Mouse (Mus musculus) heart, embryonic 10.5 days (tissue): ENCODE results near the gene Bcl11b. TPM values are rescaled to one million over a fixed set of nuclear protein-coding genes. Genes with fewer than 3 reads are reported as not detected.

ENCODE experiments used
- DNase-seq: peaks from one replicate; pipeline ENCODE4 v3.0.0-alpha.2; 2017; ENCODE audit warnings: low spot score
- H3K27ac ChIP-seq: fragments of 300-500 bp; sonication (generic); 2 replicates; pipeline ENCODE4 v1.5.1; 2016; ENCODE audit warnings: mild to moderate bottlenecking
- H3K27me3 ChIP-seq: fragments of 300-500 bp; sonication (generic); 2 replicates; pipeline ENCODE4 v1.6.1; 2016; ENCODE audit warnings: mild to moderate bottlenecking; ENCODE audit not compliant: poor library complexity, insufficient read depth, severe bottlenecking
- H3K36me3 ChIP-seq: fragments of 300-500 bp; sonication (generic); 2 replicates; pipeline ENCODE4 v1.6.1; 2016; ENCODE audit warnings: mild to moderate bottlenecking, moderate library complexity
- H3K4me1 ChIP-seq: fragments of 300-500 bp; sonication (generic); 2 replicates; pipeline ENCODE4 v1.6.1; 2016; ENCODE audit warnings: mild to moderate bottlenecking
- H3K4me3 ChIP-seq: fragments of 300-500 bp; sonication (generic); 2 replicates; pipeline ENCODE4 v1.5.1; 2016; ENCODE audit warnings: mild to moderate bottlenecking, moderate library complexity
- H3K9me3 ChIP-seq: fragments of 300-500 bp; sonication (generic); 2 replicates; pipeline ENCODE4 v1.6.1; 2016; ENCODE audit warnings: mild to moderate bottlenecking, moderate library complexity
- WGBS: fragments of 180-500 bp; shearing (Covaris S2); methylation state at CpG from one replicate; pipeline ENCODE4 v1.1.7; 2016; 5-methylcytosine and 5-hydroxymethylcytosine counted together
- polyA plus RNA-seq: library from polyadenylated mRNA; unstranded; fragments of >200 nt; fragmentation: Nextera tagmentation; extraction: Ambion mirVana; gene quantifications from 2 replicates; pipeline ENCODE4 v1.2.1, GENCODE M21; 2016

Gene Bcl11b
- polyA plus RNA-seq, 1 experiment from 2014 or later = 3.3 TPM

GRCm38 (mm10) chr12:107888049-107888448 is 115.4 kb downstream of the Bcl11b start:
- H3K9me3 ChIP-seq = no peaks in the 10 kb centered on the region
- 57% methylated on average over 5 of the region's 5 CpGs for WGBS
- H3K4me3 ChIP-seq = no peak overlapping the region
- peaks cover 12% of the 10 kb centered on the region; the same call in 1 of the 2 replicates for H3K27me3 ChIP-seq
- no peak for DNase-seq
- no peak overlapping the region for H3K27ac ChIP-seq
- H3K36me3 ChIP-seq = no peaks in the 10 kb centered on the region
- H3K4me1 ChIP-seq = peaks cover 36% of the 10 kb centered on the region

- Histone ChIP-seq H3K27ac (no peak overlapping the region), H3K4me1 (peaks cover 36% of the 10 kb centered on the region)
- WGBS = 67% methylated on average over 6 of the region's 6 CpGs
These were observed 115.8 kb downstream of the Bcl11b start for GRCm38 (mm10) chr12:107887621-107888020.

GRCm38 (mm10) chr12:107884330-107885065 is 118.9 kb downstream of the Bcl11b start:
- peaks cover 12% of the 10 kb centered on the region; the same call in 1 of the 2 replicates for H3K27me3 ChIP-seq
- no peaks in the 10 kb centered on the region for H3K36me3 ChIP-seq
- no peak overlapping the region for H3K27ac ChIP-seq
- peaks cover 28% of the 10 kb centered on the region for H3K4me1 ChIP-seq
- no peak overlapping the region for H3K4me3 ChIP-seq
- no peak for DNase-seq
- 49% methylated on average over 6 of the region's 6 CpGs for WGBS
- no peaks in the 10 kb centered on the region for H3K9me3 ChIP-seq

More at GRCm38 (mm10) chr12:107887621-107888020, 115.8 kb downstream of the Bcl11b start:
- Histone ChIP-seq H3K27me3 (peaks cover 12% of the 10 kb centered on the region; the same call in 1 of the 2 replicates), H3K36me3 (no peaks in the 10 kb centered on the region), H3K9me3 (no peaks in the 10 kb centered on the region), H3K4me3 (no peak overlapping the region)
- DNase-seq = no peak

GRCm38 (mm10) chr12:107881726-107882125 is 121.7 kb downstream of the Bcl11b start:
- Histone ChIP-seq H3K4me3 (no peak overlapping the region), H3K36me3 (no peaks in the 10 kb centered on the region), H3K27ac (no peak overlapping the region), H3K27me3 (peaks cover 5% of the 10 kb centered on the region; the same call in 1 of the 2 replicates), H3K9me3 (0 out of 2 replicates have a peak, but pooled peaks cover 2% of the 10 kb centered on the region), H3K4me1 (peaks cover 18% of the 10 kb centered on the region)
- 72% methylated on average over 9 of the region's 9 CpGs for WGBS
- DNase-seq = no peak

DNA sequence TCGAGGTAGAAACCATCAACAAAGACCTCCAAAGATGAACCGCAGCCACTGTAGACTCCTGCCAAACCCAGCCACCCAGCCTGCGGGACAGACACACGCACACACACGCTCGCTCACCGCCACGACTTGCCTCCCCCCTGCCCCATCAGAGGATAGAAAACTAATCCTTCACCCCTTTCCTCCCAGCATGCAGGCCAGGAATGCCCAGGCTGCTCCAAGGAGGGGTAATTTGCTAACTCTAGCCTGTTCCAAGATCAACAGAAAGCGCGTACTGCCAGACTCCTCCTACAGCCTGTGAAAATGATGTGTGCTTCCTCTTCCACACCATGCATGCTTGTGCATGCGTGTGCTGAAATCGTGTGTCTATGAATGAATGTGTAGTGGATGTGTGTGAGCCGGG is 122.7 kb downstream of the Bcl11b start:
- Histone ChIP-seq H3K4me3 (no peak overlapping the region), H3K36me3 (no peaks in the 10 kb centered on the region), H3K9me3 (0 out of 2 replicates have a peak, but pooled peaks cover 3% of the 10 kb centered on the region), H3K4me1 (peaks cover 15% of the 10 kb centered on the region), H3K27me3 (0 out of 2 replicates have a peak, but pooled peaks cover under 1% of the 10 kb centered on the region), H3K27ac (no peak overlapping the region)
- no peak for DNase-seq
- 83% methylated on average over 13 of the region's 13 CpGs for WGBS

DNA sequence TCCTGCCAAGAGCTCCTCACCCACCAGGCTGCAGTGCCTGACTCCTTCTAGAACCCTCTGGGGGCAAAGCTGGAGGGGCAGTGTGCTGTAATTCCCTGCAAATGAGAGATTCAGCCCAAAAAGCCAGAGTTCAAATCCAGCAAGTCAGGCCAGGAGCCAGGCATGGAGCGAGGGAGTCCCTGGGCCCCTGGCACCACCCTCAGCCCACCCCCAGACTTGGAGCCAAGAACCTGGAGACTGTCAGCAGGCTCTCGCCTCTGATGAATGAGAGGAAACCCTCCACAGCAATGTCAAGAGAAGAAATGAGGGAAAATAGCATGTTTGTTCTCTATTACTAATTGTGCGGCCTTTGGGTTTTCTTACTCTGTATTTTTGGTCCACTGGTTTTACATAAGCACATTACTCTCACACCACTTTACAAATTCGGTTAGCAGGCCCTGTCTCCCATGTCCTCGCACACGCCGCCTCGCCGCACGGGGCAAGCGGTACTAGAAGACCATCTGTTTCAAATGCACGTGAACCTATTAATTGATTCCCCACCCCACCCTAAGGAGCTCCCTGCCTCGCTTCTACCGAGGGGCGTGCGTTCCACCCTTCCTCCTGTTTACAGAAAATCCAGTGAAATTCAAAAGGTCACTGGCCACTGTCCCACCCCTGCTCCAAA is 124.2 kb downstream of the Bcl11b start:
- Histone ChIP-seq H3K9me3 (0 out of 2 replicates have a peak, but pooled peaks cover 3% of the 10 kb centered on the region), H3K27me3 (no peaks in the 10 kb centered on the region), H3K4me1 (peaks cover 11% of the 10 kb centered on the region), H3K4me3 (no peak overlapping the region), H3K27ac (no peak overlapping the region), H3K36me3 (no peaks in the 10 kb centered on the region)
- DNase-seq = no peak
- WGBS = 90% methylated on average over 16 of the region's 16 CpGs

GRCm38 (mm10) chr12:107876237-107876636 is 127.2 kb downstream of the Bcl11b start:
- H3K27ac ChIP-seq = no peak overlapping the region
- 0 out of 2 replicates have a peak, but pooled peaks cover 4% of the 10 kb centered on the region for H3K4me1 ChIP-seq
- no peak for DNase-seq
- H3K36me3 ChIP-seq = no peaks in the 10 kb centered on the region
- 0 out of 2 replicates have a peak, but pooled peaks cover 3% of the 10 kb centered on the region for H3K9me3 ChIP-seq
- H3K27me3 ChIP-seq = no peaks in the 10 kb centered on the region
- WGBS = 80% methylated on average over 9 of the region's 9 CpGs
- no peak overlapping the region for H3K4me3 ChIP-seq

DNA sequence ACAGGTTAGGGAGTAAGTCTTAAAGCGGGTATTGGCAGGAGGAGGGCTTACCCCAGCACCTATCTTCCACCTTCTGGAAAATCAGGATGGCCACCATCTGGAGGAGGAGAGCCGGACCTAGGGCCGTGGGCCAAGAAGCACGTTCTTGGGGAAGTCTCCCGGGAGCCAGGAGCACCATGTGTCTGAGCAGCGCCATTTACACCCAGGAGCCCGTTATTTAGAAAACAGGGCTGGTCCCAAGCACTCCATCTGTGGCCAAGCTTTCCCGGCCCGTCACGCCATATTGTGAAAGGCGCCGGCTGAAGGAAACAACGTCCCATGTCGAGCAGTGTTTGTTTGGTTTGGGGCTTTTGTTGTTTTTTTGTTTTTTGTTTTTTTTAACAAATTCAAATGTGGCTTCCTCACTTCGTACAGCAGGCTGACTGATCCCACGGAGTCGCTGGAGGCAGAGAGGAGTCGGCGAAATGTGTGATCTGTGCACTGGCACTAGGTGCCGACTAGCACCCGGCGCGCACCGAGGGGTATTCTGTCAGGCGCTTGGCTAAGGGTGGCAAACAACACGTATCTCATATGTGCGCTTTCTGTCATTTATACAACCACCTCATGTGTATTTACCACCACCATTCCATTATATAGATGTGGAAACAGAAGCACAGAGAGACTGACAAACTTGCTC is 128.8 kb downstream of the Bcl11b start:
- Histone ChIP-seq H3K9me3 (0 out of 2 replicates have a peak, but pooled peaks cover 3% of the 10 kb centered on the region), H3K27ac (no peak overlapping the region), H3K4me3 (no peak overlapping the region), H3K4me1 (no peaks in the 10 kb centered on the region), H3K27me3 (no peaks in the 10 kb centered on the region), H3K36me3 (no peaks in the 10 kb centered on the region)
- DNase-seq = no peak
- WGBS = 91% methylated on average over 27 of the region's 27 CpGs

DNA sequence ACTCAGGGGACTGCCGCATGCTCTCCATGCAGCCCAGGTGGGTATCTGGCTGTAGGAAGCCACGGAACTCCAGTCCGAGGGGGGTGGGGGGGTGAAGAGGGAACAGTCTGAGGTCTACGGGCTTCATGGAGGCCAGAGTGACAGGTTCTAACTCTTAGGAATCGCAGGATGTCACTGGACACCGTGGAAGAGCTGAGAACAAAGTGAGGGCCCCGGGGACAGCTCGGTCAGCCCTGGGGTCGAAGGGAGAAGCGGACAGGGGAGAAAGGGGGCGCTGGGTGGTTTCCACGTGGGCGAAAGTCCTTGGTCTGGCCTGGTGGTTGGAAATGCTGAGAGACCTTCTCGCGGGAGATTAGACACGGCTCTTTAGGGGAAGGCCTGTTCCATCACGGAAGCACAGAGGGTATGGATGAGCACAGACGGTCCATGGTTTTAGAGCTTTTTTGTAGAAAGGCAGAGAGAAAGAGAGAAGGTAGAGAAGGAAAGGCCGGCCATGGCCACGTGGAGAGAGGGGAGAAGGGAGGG is 133.8 kb downstream of the Bcl11b start:
- WGBS = 80% methylated on average over 20 of the region's 20 CpGs
- Histone ChIP-seq H3K27ac (no peak overlapping the region), H3K36me3 (no peaks in the 10 kb centered on the region), H3K4me3 (no peak overlapping the region), H3K27me3 (no peaks in the 10 kb centered on the region), H3K9me3 (no peaks in the 10 kb centered on the region), H3K4me1 (no peaks in the 10 kb centered on the region)
- peak; percentile 66 for DNase-seq

- Histone ChIP-seq H3K27ac (no peak overlapping the region), H3K27me3 (no peaks in the 10 kb centered on the region), H3K9me3 (no peaks in the 10 kb centered on the region), H3K4me3 (no peak overlapping the region), H3K36me3 (no peaks in the 10 kb centered on the region), H3K4me1 (no peaks in the 10 kb centered on the region)
- peak; percentile 14 for DNase-seq
- 82% methylated on average over 2 of the region's 2 CpGs for WGBS
These were observed 135.1 kb downstream of the Bcl11b start for GRCm38 (mm10) chr12:107868291-107868690.
